Mouse (Mus musculus): Measurements from ENCODE around the gene Wdr19.

- no peak for TF ChIP-seq GATA1 (IDR thresholded peaks at IDR 0.05; ENCODE audit: low read length)
- TF ChIP-seq TAL1 (IDR thresholded peaks at IDR 0.05; ENCODE audit: low read length), result no peak
Measured at GRCm38 (mm10) chr5:65178477-65178876, 21.0 kb upstream of the Wdr19 start.

Measured in erythroblast, embryonic 14.5 days (primary cell).